28 mouse cellular contexts compared by ENCODE assay signal in genomic region chr19:49267864-49268480, GRCm38 (mm10).
DNase-seq lines count a peak whose midpoint lies in the region; ATAC-seq and TF ChIP-seq lines count a peak whose summit lies in the region.
"Had no signal": no experiment of that assay in that cellular context is flagged by ENCODE, and none has a peak within 500 bp of the region (broad histone marks: within the 10 kb centered on the region; RNA-seq: fewer than 3 reads in every experiment).

No protein-coding gene starts in this region.

- H3K27me3 ChIP-seq in heart, embryonic 16.5 days (ENCODE audit: control insufficient read depth, insufficient read depth, low read length), result no peaks in the 10 kb centered on the region
- no peaks in the 10 kb centered on the region for H3K27me3 ChIP-seq in lung, embryonic 14.5 days (ENCODE audit: insufficient read depth, low read length)
- H3K27me3 ChIP-seq in intestine, postnatal 0 days (replicated peaks; ENCODE audit: control insufficient read depth, insufficient read depth, low read length), result no peaks in the 10 kb centered on the region
- H3K27me3 ChIP-seq: hindbrain, embryonic 12.5 days; intestine, embryonic 15.5 days; limb, embryonic 15.5 days; liver, embryonic 15.5 days; midbrain, embryonic 15.5 days; neural tube, embryonic 15.5 days had no signal

- H3K4me2 ChIP-seq in heart, embryonic 16.5 days (ENCODE audit: low read depth, low read length), result no peak overlapping the region
- no peak overlapping the region for H3K4me2 ChIP-seq in lung, embryonic 14.5 days
- H3K4me2 ChIP-seq in intestine, postnatal 0 days (replicated peaks; ENCODE audit: low read depth), result no peak overlapping the region
- H3K4me2 ChIP-seq: hindbrain, embryonic 12.5 days; intestine, embryonic 15.5 days; limb, embryonic 15.5 days; liver, embryonic 15.5 days; midbrain, embryonic 15.5 days; neural tube, embryonic 15.5 days had no signal

- H3K4me1 ChIP-seq in heart, embryonic 16.5 days (ENCODE audit: control insufficient read depth, insufficient read depth, low read length), result no peaks in the 10 kb centered on the region
- H3K4me1 ChIP-seq in lung, embryonic 14.5 days (ENCODE audit: insufficient read depth), result peaks cover 10% of the 10 kb centered on the region; the same call in 1 of the 2 replicates
- H3K4me1 ChIP-seq in intestine, postnatal 0 days (replicated peaks; ENCODE audit: control insufficient read depth, insufficient read depth, low read length), result no peaks in the 10 kb centered on the region
- H3K4me1 ChIP-seq: hindbrain, embryonic 12.5 days; intestine, embryonic 15.5 days; limb, embryonic 10.5 days; limb, embryonic 15.5 days; liver, embryonic 15.5 days; midbrain, embryonic 10.5 days; midbrain, embryonic 15.5 days; neural tube, embryonic 15.5 days had no signal

- ATAC-seq in heart, embryonic 16.5 days (replicated peaks; ENCODE audit: extremely low read depth, insufficient read depth, low FRiP score), result peak; percentile 52; the same call in 1 of the 2 replicates
- ATAC-seq in lung, embryonic 14.5 days (ENCODE audit: insufficient read depth), result peak; percentile 94
- no peak for ATAC-seq in intestine, postnatal 0 days
- ATAC-seq: forebrain, embryonic 14.5 days; hindbrain, postnatal 0 days; intestine, embryonic 15.5 days; midbrain, embryonic 15.5 days had no signal

- H3K36me3 ChIP-seq in heart, embryonic 16.5 days (ENCODE audit: control insufficient read depth, insufficient read depth), result no peaks in the 10 kb centered on the region
- H3K36me3 ChIP-seq in lung, embryonic 14.5 days (ENCODE audit: insufficient read depth), result no peaks in the 10 kb centered on the region
- H3K36me3 ChIP-seq in intestine, postnatal 0 days (ENCODE audit: control insufficient read depth, insufficient read depth), result no peaks in the 10 kb centered on the region
- H3K36me3 ChIP-seq: hindbrain, embryonic 12.5 days; intestine, embryonic 15.5 days; limb, embryonic 10.5 days; limb, embryonic 15.5 days; liver, embryonic 15.5 days; midbrain, embryonic 10.5 days; midbrain, embryonic 15.5 days; neural tube, embryonic 15.5 days had no signal

- H3K4me3 ChIP-seq in heart, embryonic 16.5 days (ENCODE audit: low read length), result no peak overlapping the region
- H3K4me3 ChIP-seq in lung, embryonic 14.5 days (ENCODE audit: low read depth, low read length), result no peak overlapping the region
- no peak overlapping the region for H3K4me3 ChIP-seq in intestine, postnatal 0 days (ENCODE audit: low read depth, low read length)
- H3K4me3 ChIP-seq: hindbrain, embryonic 12.5 days; intestine, embryonic 15.5 days; limb, embryonic 10.5 days; limb, embryonic 15.5 days; liver, embryonic 15.5 days; midbrain, embryonic 10.5 days; midbrain, embryonic 15.5 days; neural tube, embryonic 15.5 days had no signal

- no peak for DNase-seq in heart, adult 11 months
- DNase-seq in lung, embryonic 14.5 days, result peak; percentile 93
- DNase-seq in lung, adult 18-20 months, result no peak
- DNase-seq in Muller cell, postnatal 12 days (ENCODE audit: inconsistent ontology term), result peak; percentile 2
- peak; percentile 6 for DNase-seq in lung, postnatal 14 days
- no peak for DNase-seq in cerebellum, postnatal 4 days (ENCODE audit: low spot score in 2 of 2)
- DNase-seq: adrenal gland, adult 8-10 months; cerebellum, adult 8-10 months; cerebellum, postnatal 25 days; gastrocnemius, postnatal 25 days; kidney, adult 9 months; kidney, postnatal 14 days; layer of hippocampus, adult 9-11 months; right cerebral cortex, postnatal 25 days; thymus, adult 2 months; thymus, postnatal 36 days had no signal

- no peak for TF ChIP-seq CTCF in lung, embryonic 14.5 days (IDR thresholded peaks at IDR 0.05; ENCODE audit: low read depth)
- TF ChIP-seq CTCF in intestine, postnatal 0 days (IDR thresholded peaks at IDR 0.05; ENCODE audit: low read depth), result no peak

- no peak overlapping the region for H3K27ac ChIP-seq in heart, embryonic 16.5 days (ENCODE audit: low read length)
- peak overlapping the region; percentile 28; the same call in 1 of the 2 replicates for H3K27ac ChIP-seq in lung, embryonic 14.5 days (ENCODE audit: low read depth)
- no peak overlapping the region for H3K27ac ChIP-seq in intestine, postnatal 0 days (ENCODE audit: low read depth, low read length)
- H3K27ac ChIP-seq: hindbrain, embryonic 12.5 days; hindbrain, postnatal 0 days; intestine, embryonic 15.5 days; limb, embryonic 10.5 days; limb, embryonic 15.5 days; liver, embryonic 15.5 days; midbrain, embryonic 10.5 days; midbrain, embryonic 15.5 days; neural tube, embryonic 15.5 days had no signal

- H3K9ac ChIP-seq in heart, embryonic 16.5 days (ENCODE audit: low read length), result no peak overlapping the region
- no peak overlapping the region for H3K9ac ChIP-seq in lung, embryonic 14.5 days
- H3K9ac ChIP-seq in intestine, postnatal 0 days (ENCODE audit: low read depth, low read length), result no peak overlapping the region
- H3K9ac ChIP-seq: hindbrain, embryonic 12.5 days; intestine, embryonic 15.5 days; limb, embryonic 15.5 days; liver, embryonic 15.5 days; midbrain, embryonic 15.5 days; neural tube, embryonic 15.5 days had no signal

- H3K9me3 ChIP-seq in heart, embryonic 16.5 days (replicated peaks; ENCODE audit: control insufficient read depth, low read length), result no peaks in the 10 kb centered on the region
- H3K9me3 ChIP-seq in lung, embryonic 14.5 days (ENCODE audit: low read depth, low read length), result no peaks in the 10 kb centered on the region
- H3K9me3 ChIP-seq in intestine, postnatal 0 days (ENCODE audit: control insufficient read depth), result no peaks in the 10 kb centered on the region
- H3K9me3 ChIP-seq: hindbrain, embryonic 12.5 days; intestine, embryonic 15.5 days; limb, embryonic 10.5 days; limb, embryonic 15.5 days; liver, embryonic 15.5 days; midbrain, embryonic 10.5 days; midbrain, embryonic 15.5 days; neural tube, embryonic 15.5 days had no signal

- 36% methylated on average over 8 of the region's 8 CpGs for WGBS in heart, embryonic 16.5 days
- 25% methylated on average over 8 of the region's 8 CpGs for WGBS in lung, embryonic 14.5 days
- WGBS in intestine, postnatal 0 days, result 46% methylated on average over 8 of the region's 8 CpGs

Comparison
In these comparisons a context has a peak if more than half of its experiments do, and no peak if none do; other contexts are left out.
1. DNase-seq: peak in lung, embryonic 14.5 days (single experiment), Muller cell, postnatal 12 days (single experiment) and lung, postnatal 14 days (single experiment); none in heart, adult 11 months (single experiment), lung, adult 18-20 months (0 of 2) and cerebellum, postnatal 4 days (0 of 2).